Mouse (Mus musculus) embryonic facial prominence, embryonic 11.5 days (tissue): ENCODE measurements around the gene Spon1. TPM values are rescaled to one million over a fixed set of nuclear protein-coding genes. Genes with fewer than 3 reads are reported as not detected.
A peak's percentile ranks its signal among the peaks of the same experiment; 100 is the strongest.

Experiments used
- ATAC-seq: fragments of 200-750 bp; cut with Nextera tagmentation; replicated peaks from 2 replicates; pipeline ENCODE4 v1.8.0; 2017; ENCODE audit warnings: low read depth; ENCODE audit not compliant: insufficient number of reproducible peaks, low FRiP score, low TSS enrichment
- DNase-seq: peaks from one replicate; pipeline ENCODE4 v3.0.0-alpha.2; 2015; ENCODE audit warnings: low spot score
- H3K27ac ChIP-seq: fragments of 300-500 bp; sonication (generic); replicated peaks from 2 replicates; pipeline ENCODE4 v1.5.1; 2014; ENCODE audit warnings: mild to moderate bottlenecking, low read depth, low read length, control low read depth
- H3K27me3 ChIP-seq: fragments of 300-500 bp; sonication (generic); 2 replicates; pipeline ENCODE4 v1.6.1; 2014; ENCODE audit warnings: mild to moderate bottlenecking, low read length, moderate library complexity, mixed read lengths; ENCODE audit not compliant: control insufficient read depth, insufficient read depth
- H3K36me3 ChIP-seq: fragments of 300-500 bp; sonication (generic); replicated peaks from 2 replicates; pipeline ENCODE4 v1.6.1; 2014; ENCODE audit warnings: low read depth, mild to moderate bottlenecking, low read length, moderate library complexity, mixed read lengths; ENCODE audit not compliant: control insufficient read depth, insufficient read depth
- H3K4me1 ChIP-seq: fragments of 300-500 bp; sonication (generic); 2 replicates; pipeline ENCODE4 v1.6.1; 2014; ENCODE audit warnings: low read length, mixed read lengths; ENCODE audit not compliant: control insufficient read depth, insufficient read depth
- H3K4me2 ChIP-seq: fragments of 300-500 bp; sonication (generic); 2 replicates; pipeline ENCODE4 v1.6.1; 2014; ENCODE audit warnings: low read depth, mild to moderate bottlenecking, control low read depth, low read length, moderate library complexity
- H3K4me3 ChIP-seq: fragments of 300-500 bp; sonication (generic); 2 replicates; pipeline ENCODE4 v1.5.1; 2014; ENCODE audit warnings: low read depth, low read length, control low read depth
- H3K9ac ChIP-seq: fragments of 300-500 bp; sonication (generic); replicated peaks from 2 replicates; pipeline ENCODE4 v1.6.1; 2014; ENCODE audit warnings: mild to moderate bottlenecking, control low read depth, low read length
- H3K9me3 ChIP-seq: fragments of 300-500 bp; sonication (generic); replicated peaks from 2 replicates; pipeline ENCODE4 v1.6.1; 2016; ENCODE audit warnings: mild to moderate bottlenecking, low read length, inconsistent platforms, mixed read lengths; ENCODE audit not compliant: control insufficient read depth
- WGBS: fragments of 180-500 bp; shearing (Covaris S2); extraction: QIAGEN DNeasy Blood & Tissue Kit; methylation state at CpG from one replicate; pipeline ENCODE4 v1.1.7; 2014; 5-methylcytosine and 5-hydroxymethylcytosine counted together
- polyA plus RNA-seq: library from polyadenylated mRNA; unstranded; fragments of >200 nt; fragmentation: Nextera tagmentation; extraction: Ambion mirVana; gene quantifications from 2 replicates; pipeline ENCODE4 v1.2.1, GENCODE M21; 2014

Spon1 gene
- polyA plus RNA-seq, 1 experiment from 2014 or later: 25.1 TPM

DNA sequence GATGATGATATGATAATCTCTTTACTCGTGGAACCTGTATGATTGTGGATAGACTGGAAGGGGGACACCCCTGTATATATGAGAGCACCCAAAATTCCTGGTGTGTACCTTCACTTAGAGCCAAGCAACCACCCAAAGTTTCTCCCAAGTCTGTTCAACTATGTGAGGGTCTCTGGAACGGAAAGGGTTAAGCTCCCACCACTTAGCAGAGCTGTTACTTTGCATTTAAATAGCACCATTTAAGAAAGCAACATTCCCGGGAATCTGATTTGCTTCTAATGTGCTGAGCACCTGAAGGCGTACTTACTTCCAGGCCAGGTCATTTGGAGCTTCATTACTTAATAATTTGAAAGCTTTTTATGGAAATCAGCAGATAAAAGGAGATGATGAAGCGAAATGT lies 238.4 kb downstream of the Spon1 start:
- no peak overlapping the region for H3K27ac ChIP-seq
- no peak for ATAC-seq
- no peak overlapping the region for H3K4me3 ChIP-seq

DNA sequence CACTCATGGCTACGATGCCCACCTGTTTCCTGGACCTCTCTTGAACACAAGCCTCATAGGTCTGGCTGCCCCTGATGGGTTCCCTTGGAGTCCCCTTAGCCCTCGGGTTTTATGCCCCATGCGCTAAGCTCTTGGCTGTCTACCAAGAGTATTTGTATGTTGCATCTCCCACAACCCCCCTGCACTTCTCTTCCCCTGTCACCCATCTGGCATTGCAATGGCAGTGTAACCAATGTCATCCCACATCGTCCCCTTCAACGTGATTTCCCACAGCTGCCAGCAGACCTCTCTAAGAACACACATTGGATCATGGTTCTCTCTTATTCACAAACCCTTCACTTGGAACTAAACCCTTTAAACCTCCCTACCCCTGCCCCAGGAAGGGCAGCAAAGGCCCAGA lies 239.7 kb downstream of the Spon1 start:
- H3K36me3 ChIP-seq: no peaks in the 10 kb centered on the region
- no peaks in the 10 kb centered on the region for H3K27me3 ChIP-seq
- no peak overlapping the region for H3K27ac ChIP-seq
- DNase-seq: no peak
- no peak overlapping the region for H3K4me2 ChIP-seq
- H3K9ac ChIP-seq: no peak overlapping the region
- WGBS: 80% methylated on average over 5 of the region's 5 CpGs
- H3K4me3 ChIP-seq: no peak overlapping the region
- H3K4me1 ChIP-seq: no peaks in the 10 kb centered on the region
- H3K9me3 ChIP-seq: no peaks in the 10 kb centered on the region
- no peak for ATAC-seq

More for the DNA sequence above, 238.4 kb downstream of the Spon1 start:
- no peaks in the 10 kb centered on the region for H3K9me3 ChIP-seq
- DNase-seq: peak; percentile 20
- no peaks in the 10 kb centered on the region for H3K36me3 ChIP-seq
- no peak overlapping the region for H3K9ac ChIP-seq
- no peak overlapping the region for H3K4me2 ChIP-seq
- no peaks in the 10 kb centered on the region for H3K4me1 ChIP-seq
- 10% methylated on average over 5 of the region's 5 CpGs for WGBS
- no peaks in the 10 kb centered on the region for H3K27me3 ChIP-seq

DNA sequence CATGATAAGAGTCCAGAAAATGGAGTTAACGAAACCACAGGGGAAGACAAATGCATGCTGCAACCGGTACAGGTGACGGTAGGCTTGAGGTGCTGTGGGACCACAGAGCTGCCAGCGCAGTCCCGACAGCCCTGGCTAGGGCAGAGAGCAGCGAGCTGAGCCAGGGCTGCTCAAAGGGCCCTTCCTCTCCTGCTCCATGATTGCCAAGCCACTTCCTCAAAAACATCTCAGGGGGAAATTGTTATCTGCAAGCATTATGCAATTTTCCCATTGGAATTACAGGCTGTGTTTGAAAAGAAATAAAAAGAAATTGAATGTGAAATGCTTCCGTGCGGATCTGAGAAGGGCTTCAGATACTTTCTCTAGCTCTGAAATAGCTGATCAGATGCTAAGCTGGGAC lies 240.7 kb downstream of the Spon1 start:
- Histone ChIP-seq H3K9me3 (no peaks in the 10 kb centered on the region), H3K36me3 (no peaks in the 10 kb centered on the region), H3K4me1 (no peaks in the 10 kb centered on the region), H3K27ac (no peak overlapping the region), H3K9ac (no peak overlapping the region), H3K4me3 (no peak overlapping the region), H3K4me2 (no peak overlapping the region), H3K27me3 (no peaks in the 10 kb centered on the region)
- ATAC-seq (no peak), DNase-seq (no peak)
- WGBS: 80% methylated on average over 8 of the region's 8 CpGs

DNA sequence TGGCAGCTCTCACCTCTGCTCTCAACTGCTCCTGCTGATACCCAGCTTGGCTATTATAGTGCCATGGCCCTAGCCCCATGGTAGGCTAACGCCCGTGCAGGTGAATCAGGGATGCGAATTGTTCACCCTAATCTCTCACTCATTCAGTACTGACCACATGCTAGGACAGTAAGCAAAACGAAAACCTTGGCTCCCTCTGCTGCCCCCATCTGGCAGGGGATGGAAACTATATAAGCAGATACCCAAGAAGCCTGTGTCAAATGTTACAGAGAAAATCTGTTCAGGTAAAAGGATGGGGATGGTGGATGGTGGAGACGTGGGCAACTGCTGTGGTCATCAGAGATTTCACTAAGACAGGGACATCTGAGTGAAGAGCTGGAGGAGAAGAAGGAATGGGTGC lies 241.8 kb downstream of the Spon1 start:
- 67% methylated on average over 5 of the region's 5 CpGs for WGBS
- ATAC-seq (no peak), DNase-seq (peak; percentile 36)
- no peak overlapping the region for H3K4me3 ChIP-seq
- no peak overlapping the region for H3K4me2 ChIP-seq
- H3K4me1 ChIP-seq: no peaks in the 10 kb centered on the region
- H3K27me3 ChIP-seq: no peaks in the 10 kb centered on the region
- H3K9ac ChIP-seq: no peak overlapping the region
- no peaks in the 10 kb centered on the region for H3K36me3 ChIP-seq
- no peaks in the 10 kb centered on the region for H3K9me3 ChIP-seq
- H3K27ac ChIP-seq: no peak overlapping the region

DNA sequence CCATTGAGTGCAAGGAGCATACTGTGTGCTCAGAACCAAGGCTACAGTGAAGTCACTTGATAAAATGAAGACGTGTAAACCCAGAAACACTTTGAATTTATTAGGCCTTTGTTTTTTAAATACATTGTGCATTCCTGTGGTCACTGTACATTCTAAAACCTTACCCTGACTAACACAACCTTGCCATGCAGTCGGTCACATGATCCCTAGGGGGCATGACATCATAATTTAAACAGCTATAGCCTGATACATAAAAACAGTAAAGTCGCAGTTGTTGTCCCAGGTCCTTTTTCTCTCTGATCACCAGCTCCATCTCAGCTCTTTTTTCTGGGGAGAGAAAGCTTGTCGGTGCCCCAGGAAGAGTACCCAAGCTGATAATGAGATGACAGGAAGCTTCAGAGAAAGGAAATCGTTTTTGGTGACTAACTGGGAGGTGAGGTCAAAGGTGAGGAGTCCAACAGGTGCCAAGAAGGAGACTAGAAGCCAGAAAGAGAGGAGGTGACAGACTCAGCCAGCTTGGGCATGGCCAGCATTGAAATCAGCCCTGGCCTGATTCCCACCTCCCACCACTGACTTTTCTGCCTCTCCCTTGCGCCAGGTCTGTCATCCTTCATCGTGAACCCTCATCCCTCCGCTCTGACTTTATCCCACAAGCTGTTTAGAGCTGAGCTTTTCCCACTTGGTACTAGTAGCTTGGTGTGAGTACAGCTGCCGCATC lies 246.1 kb downstream of the Spon1 start:
- no peak overlapping the region for H3K27ac ChIP-seq
- H3K27me3 ChIP-seq: no peaks in the 10 kb centered on the region
- H3K4me2 ChIP-seq: no peak overlapping the region
- DNase-seq (no peak), ATAC-seq (no peak)
- H3K36me3 ChIP-seq: no peaks in the 10 kb centered on the region
- no peaks in the 10 kb centered on the region for H3K9me3 ChIP-seq
- no peak overlapping the region for H3K9ac ChIP-seq
- no peak overlapping the region for H3K4me3 ChIP-seq
- 64% methylated on average over 9 of the region's 9 CpGs for WGBS
- no peaks in the 10 kb centered on the region for H3K4me1 ChIP-seq

DNA sequence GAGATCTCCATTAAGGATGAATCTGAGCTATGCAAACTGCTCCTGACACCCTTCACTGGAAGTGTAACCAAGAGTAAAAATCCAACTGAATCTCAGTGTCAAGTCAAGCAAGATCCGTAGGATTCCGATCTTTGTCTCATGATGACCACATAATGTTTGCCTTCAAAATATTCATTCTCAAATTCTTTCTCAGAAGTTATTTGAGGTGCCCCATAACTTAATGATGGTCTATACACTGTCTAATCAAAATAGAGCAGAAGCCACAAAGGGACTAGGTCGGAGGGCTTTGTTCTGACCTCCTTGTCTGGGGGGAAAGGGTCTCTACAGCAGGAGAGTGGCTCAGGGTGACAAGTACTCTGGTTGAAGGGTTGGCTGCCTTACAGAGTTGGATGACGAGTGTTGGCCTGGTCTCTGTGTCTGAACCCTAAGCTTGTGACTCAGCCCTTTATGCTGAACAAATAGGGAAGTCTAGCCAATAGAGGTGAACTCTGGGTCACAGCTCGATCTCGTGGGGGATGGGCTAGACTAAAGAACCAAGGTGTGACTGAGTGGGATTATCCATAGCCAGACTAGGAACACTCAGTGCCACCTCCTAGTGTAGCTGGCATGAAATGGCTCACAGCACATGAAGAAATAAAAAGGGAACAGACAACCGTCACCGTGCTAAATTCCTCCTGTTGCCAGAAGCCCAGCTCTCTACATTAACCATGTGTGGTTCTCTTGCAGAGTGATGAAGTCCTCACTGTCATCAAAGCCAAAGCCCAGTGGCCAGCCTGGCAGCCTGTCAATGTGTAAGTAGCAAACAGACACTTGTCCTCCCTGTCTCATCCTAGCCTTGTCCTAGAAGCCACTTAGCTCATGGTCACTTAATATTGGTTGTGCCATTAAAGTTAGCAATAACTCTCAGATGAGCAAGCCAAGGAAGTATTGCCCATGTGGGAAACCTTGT lies 250.5 kb downstream of the Spon1 start:
- no peak for DNase-seq
- WGBS: 85% methylated on average over 8 of the region's 8 CpGs
- H3K9me3 ChIP-seq: no peaks in the 10 kb centered on the region

DNA sequence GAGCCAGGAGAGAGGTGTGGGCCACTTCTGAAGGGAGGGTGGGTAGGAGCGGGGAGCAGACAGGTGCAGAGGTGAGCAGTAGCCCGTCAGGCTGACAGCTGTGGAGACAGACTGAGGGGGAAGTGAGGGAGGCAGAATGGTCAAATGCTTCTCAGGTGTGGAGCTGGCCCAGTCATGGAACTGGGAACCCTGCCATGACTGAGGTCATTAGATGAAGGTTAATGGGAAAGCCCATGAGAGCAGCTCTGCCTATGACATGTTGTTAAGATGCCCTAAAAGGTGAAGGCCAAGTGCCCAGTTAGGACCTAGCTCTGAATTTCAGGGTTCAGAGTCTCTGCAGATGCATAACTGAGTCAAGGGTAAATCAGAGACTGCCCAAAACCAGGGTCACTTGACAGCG lies 253.1 kb downstream of the Spon1 start:
- Histone ChIP-seq H3K4me2 (no peak overlapping the region), H3K27me3 (no peaks in the 10 kb centered on the region), H3K9ac (no peak overlapping the region), H3K4me3 (no peak overlapping the region), H3K36me3 (no peaks in the 10 kb centered on the region), H3K4me1 (no peaks in the 10 kb centered on the region), H3K27ac (no peak overlapping the region), H3K9me3 (no peaks in the 10 kb centered on the region)
- DNase-seq (no peak), ATAC-seq (no peak)
- 77% methylated on average over 3 of the region's 3 CpGs for WGBS

More for the DNA sequence above, 250.5 kb downstream of the Spon1 start:
- no peaks in the 10 kb centered on the region for H3K4me1 ChIP-seq
- H3K4me3 ChIP-seq: no peak overlapping the region
- H3K9ac ChIP-seq: no peak overlapping the region
- no peak overlapping the region for H3K4me2 ChIP-seq
- no peak overlapping the region for H3K27ac ChIP-seq
- no peaks in the 10 kb centered on the region for H3K36me3 ChIP-seq
- H3K27me3 ChIP-seq: no peaks in the 10 kb centered on the region
- ATAC-seq: no peak
